Comparison of ENCODE assay signal across 8 mouse cellular contexts in the genomic region with DNA sequence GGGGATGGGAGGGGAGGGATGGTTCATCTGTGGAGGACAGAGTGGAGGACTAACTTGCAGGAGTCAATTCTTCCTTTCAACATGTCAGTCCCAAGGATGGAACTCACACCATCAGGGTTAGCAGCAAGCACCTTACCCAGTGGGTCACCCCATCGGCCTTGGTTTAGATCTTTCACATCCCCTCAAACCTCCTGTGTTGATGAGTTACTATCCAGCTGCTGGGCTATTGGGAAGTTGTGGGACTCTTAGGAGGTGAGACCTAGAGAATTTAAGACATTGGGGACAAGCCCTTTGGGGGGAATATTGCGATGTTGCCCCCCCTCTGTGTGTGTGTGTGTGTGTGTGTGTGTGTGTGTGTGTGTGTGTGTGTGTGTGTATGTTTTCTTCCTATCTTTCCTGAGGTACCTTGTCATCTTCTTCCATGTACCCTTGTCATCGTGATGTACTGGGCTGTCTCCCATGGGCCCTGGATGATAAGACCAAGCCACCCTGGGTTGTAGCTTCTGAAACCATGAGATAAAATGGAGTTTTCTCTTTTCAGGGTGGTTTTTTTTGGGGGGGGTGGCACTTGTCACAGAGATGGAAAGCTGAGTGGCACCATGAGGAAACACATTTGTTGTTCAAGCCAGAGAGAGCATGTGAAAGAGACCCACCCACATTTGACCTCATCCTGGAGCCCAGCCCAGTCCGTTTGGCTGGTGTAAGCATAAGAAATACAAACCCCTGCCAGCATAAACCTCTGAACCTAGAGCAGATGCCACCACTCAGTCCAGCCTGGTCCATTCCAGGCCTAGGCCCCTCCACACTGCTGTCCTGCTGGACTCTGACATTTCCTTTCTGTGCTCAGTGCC.
DNase-seq lines count a peak whose midpoint lies in the region; TF ChIP-seq lines count a peak whose summit lies in the region.

No protein-coding gene starts in this region.

- DNase-seq in right cerebral cortex, adult 18-20 months: peak; percentile 48
- no peak for DNase-seq in right cerebral cortex, postnatal 25 days
- peak; percentile 70 to 77 for DNase-seq in cerebellum, postnatal 14 days
- peak; percentile 49 to 76 for DNase-seq in heart, adult 9 months (ENCODE audit: low spot score in 2 of 2)
- peak; percentile 94 for DNase-seq in kidney, adult 9 months
- DNase-seq in lung, adult 2 months: peak; percentile 49
- DNase-seq in spleen, postnatal 14 days (ENCODE audit: low spot score in 2 of 2): peak; percentile 21 to 24
- no peak for DNase-seq in urinary bladder, postnatal 10 days (ENCODE audit: low spot score)

- TF ChIP-seq CTCF in lung, adult 2 months (IDR thresholded peaks at IDR 0.05; ENCODE audit: insufficient read depth, low read length): no peak

- H3K4me3 ChIP-seq in lung, adult 2 months (replicated peaks; ENCODE audit: extremely low read depth, low read depth, low read length): no peak overlapping the region

- WGBS in lung, adult 2 months: 73% methylated on average over 4 of the region's 4 CpGs

- peaks cover 12% of the 10 kb centered on the region for H3K4me1 ChIP-seq in lung, adult 2 months (ENCODE audit: control insufficient read depth, insufficient read depth, low read length)

- TF ChIP-seq POLR2A in lung, adult 2 months (IDR thresholded peaks at IDR 0.05; ENCODE audit: borderline replicate concordance, extremely low read depth, low read depth, low read length): no peak

Comparison
In these comparisons a context has a peak if more than half of its experiments do, and no peak if none do; other contexts are left out.
1. DNase-seq: peak in right cerebral cortex, adult 18-20 months (single experiment), cerebellum, postnatal 14 days (2 of 2), heart, adult 9 months (2 of 2), kidney, adult 9 months (single experiment), lung, adult 2 months (single experiment) and spleen, postnatal 14 days (2 of 2); none in right cerebral cortex, postnatal 25 days (single experiment) and urinary bladder, postnatal 10 days (single experiment).